Comparison of ENCODE assay signal across 22 mouse cellular contexts in genomic region chr1:120270882-120271281, GRCm38 (mm10). TPM values are rescaled to one million over a fixed set of nuclear protein-coding genes. Genes with fewer than 3 reads are reported as not detected.
DNase-seq lines count a peak whose midpoint lies in the region; ATAC-seq and TF ChIP-seq lines count a peak whose summit lies in the region.
"Had no signal": no experiment of that assay in that cellular context is flagged by ENCODE, and none has a peak within 500 bp of the region (broad histone marks: within the 10 kb centered on the region; RNA-seq: fewer than 3 reads in every experiment).

No protein-coding gene starts in this region.

- no peaks in the 10 kb centered on the region for H3K36me3 ChIP-seq in kidney, embryonic 15.5 days
- no peaks in the 10 kb centered on the region for H3K36me3 ChIP-seq in kidney, adult 2 months (ENCODE audit: control insufficient read depth, insufficient read depth, low read length)
- H3K36me3 ChIP-seq in erythroblast, embryonic 14.5 days (ENCODE audit: control insufficient read depth): peaks cover 50% of the 10 kb centered on the region
- H3K36me3 ChIP-seq in liver, embryonic 15.5 days (replicated peaks): peaks cover 6% of the 10 kb centered on the region; the same call in 1 of the 2 replicates
- H3K36me3 ChIP-seq: embryonic facial prominence, embryonic 10.5 days; midbrain, embryonic 13.5 days had no signal

- no peak for TF ChIP-seq CTCF in kidney, adult 2 months (conservative IDR thresholded peaks at IDR 0.05; ENCODE audit: insufficient read depth, insufficient read length, low read depth, low read length)

- H3K27ac ChIP-seq in kidney, embryonic 15.5 days: no peak overlapping the region
- no peak overlapping the region for H3K27ac ChIP-seq in kidney, adult 2 months (ENCODE audit: insufficient read depth, low read depth, low read length)
- H3K27ac ChIP-seq in liver, embryonic 15.5 days (replicated peaks): peak overlapping the region; percentile 91
- H3K27ac ChIP-seq: embryonic facial prominence, embryonic 10.5 days; gastrocnemius, adult 2 months; kidney, postnatal 0 days; macrophage; midbrain, embryonic 13.5 days had no signal

- peaks cover 5% of the 10 kb centered on the region; the same call in 1 of the 2 replicates for H3K4me1 ChIP-seq in kidney, embryonic 15.5 days
- H3K4me1 ChIP-seq in kidney, adult 2 months (ENCODE audit: control insufficient read depth, insufficient read depth, low read length): no peaks in the 10 kb centered on the region
- peaks cover 92% of the 10 kb centered on the region for H3K4me1 ChIP-seq in erythroblast, embryonic 14.5 days (ENCODE audit: control insufficient read depth)
- H3K4me1 ChIP-seq in liver, embryonic 15.5 days (replicated peaks): peaks cover 83% of the 10 kb centered on the region

- no peak for DNase-seq in kidney, adult 2 months
- peak; percentile 55 for DNase-seq in c-Kit-positive CD71-positive TER-119-negative erythroid progenitor cells, embryonic 14.5 days (ENCODE audit: low read depth)
- no peak for DNase-seq in urinary bladder, adult 18-20 months (ENCODE audit: low spot score in 2 of 2)
- DNase-seq in kidney, adult 18-20 months: no peak
- DNase-seq: cerebellum, adult 11-12 months; cerebellum, postnatal 25 days; gastrocnemius, adult 2 months; heart, postnatal 4 days; layer of hippocampus, postnatal 36 days; left cerebral cortex, postnatal 4 days; lung, adult 18-20 months; retina, postnatal 1 day; thymus, postnatal 14 days had no signal

- WGBS in kidney, embryonic 15.5 days: 74% methylated on average over 3 of the region's 3 CpGs
- 83% methylated on average over 3 of the region's 3 CpGs for WGBS in kidney, adult 2 months
- WGBS in liver, embryonic 15.5 days (ENCODE audit: insufficient replicate concordance): 21% methylated on average over 3 of the region's 3 CpGs

- no peaks in the 10 kb centered on the region for H3K27me3 ChIP-seq in kidney, embryonic 15.5 days
- H3K27me3 ChIP-seq in kidney, adult 2 months (replicated peaks; ENCODE audit: control insufficient read depth, insufficient read depth, low read length): no peaks in the 10 kb centered on the region
- no peaks in the 10 kb centered on the region for H3K27me3 ChIP-seq in erythroblast, embryonic 14.5 days (ENCODE audit: control insufficient read depth)
- H3K27me3 ChIP-seq in liver, embryonic 15.5 days: no peaks in the 10 kb centered on the region

- ATAC-seq in kidney, embryonic 15.5 days (replicated peaks; ENCODE audit: low FRiP score): 0 out of 2 replicates have a peak, but pooled peaks have one; percentile 63
- ATAC-seq in liver, embryonic 15.5 days (ENCODE audit: insufficient read depth): peak; percentile 90
- ATAC-seq: CD4-positive, CD25-positive, alpha-beta regulatory T cell, adult 4 months; midbrain, embryonic 13.5 days had no signal

- no peak overlapping the region for H3K4me3 ChIP-seq in kidney, embryonic 15.5 days (replicated peaks)
- H3K4me3 ChIP-seq in kidney, adult 2 months (ENCODE audit: insufficient read depth, low read depth, low read length): no peak overlapping the region
- H3K4me3 ChIP-seq in erythroblast, embryonic 14.5 days (replicated peaks): peak overlapping the region; percentile 79
- H3K4me3 ChIP-seq in liver, embryonic 15.5 days (replicated peaks): peak overlapping the region; percentile 66
- H3K4me3 ChIP-seq: gastrocnemius, adult 2 months; midbrain, embryonic 13.5 days; myocyte had no signal

- no peak overlapping the region for H3K9ac ChIP-seq in kidney, embryonic 15.5 days
- H3K9ac ChIP-seq in liver, embryonic 15.5 days: peak overlapping the region; percentile 68
- H3K9ac ChIP-seq: midbrain, embryonic 13.5 days had no signal

- H3K4me2 ChIP-seq in kidney, embryonic 15.5 days: no peak overlapping the region
- H3K4me2 ChIP-seq in liver, embryonic 15.5 days: peak overlapping the region; percentile 96
- H3K4me2 ChIP-seq: midbrain, embryonic 13.5 days had no signal

- TF ChIP-seq POLR2A in kidney, adult 2 months (IDR thresholded peaks at IDR 0.05; ENCODE audit: low read depth, low read length): no peak

- H3K9me3 ChIP-seq in kidney, embryonic 15.5 days (replicated peaks): no peaks in the 10 kb centered on the region
- H3K9me3 ChIP-seq in erythroblast, embryonic 14.5 days (ENCODE audit: control insufficient read depth, low read length): peaks cover 2% of the 10 kb centered on the region; the same call in 1 of the 2 replicates
- no peaks in the 10 kb centered on the region for H3K9me3 ChIP-seq in liver, embryonic 15.5 days (replicated peaks)
- H3K9me3 ChIP-seq: embryonic facial prominence, embryonic 10.5 days; midbrain, embryonic 13.5 days had no signal

RNA-seq across cellular contexts. Expression of gene Steap3, which starts 1.6 kb away (rescaled TPM):
- polyA plus RNA-seq in kidney, embryonic 15.5 days (2015; fragmentation: Nextera tagmentation; extraction: Ambion mirVana): 3.0 and 3.4 TPM in 2 replicates
- polyA plus RNA-seq in kidney, adult 2 months (2012; rRNA removed): 25.1 and 47.7 TPM in 2 replicates
- polyA plus RNA-seq in erythroblast, embryonic 14.5 days (2012): 29.2 and 33.0 TPM in 2 replicates
- polyA plus RNA-seq in liver, embryonic 15.5 days (2015; fragmentation: Nextera tagmentation; extraction: Ambion mirVana): 43.4 and 46.8 TPM in 2 replicates
- polyA plus RNA-seq: CD4-positive, CD25-positive, alpha-beta regulatory T cell, adult 4 months had no signal

Comparison
In these comparisons a context has a peak if more than half of its experiments do, and no peak if none do; other contexts are left out.
1. H3K4me3 ChIP-seq: peak in erythroblast, embryonic 14.5 days (single experiment) and liver, embryonic 15.5 days (single experiment); none in kidney, embryonic 15.5 days (single experiment) and kidney, adult 2 months (single experiment).